Mouse (Mus musculus) thymus, adult 2 months (tissue): ENCODE measurements around the gene Mfsd10.

Experiments used
- CTCF ChIP-seq: fragments of 200-500 bp; IDR thresholded peaks from 2 replicates; pipeline ENCODE4 v1.5.1; 2012; ENCODE audit warnings: mild to moderate bottlenecking, control low read depth, low read length, moderate library complexity, borderline replicate concordance; ENCODE audit not compliant: control insufficient read depth, poor library complexity, insufficient read depth; ENCODE audit errors: extremely low read depth
- POLR2A ChIP-seq: fragments of 200-500 bp; IDR thresholded peaks from 2 replicates; pipeline ENCODE4 v1.6.1; 2012; ENCODE audit warnings: mild to moderate bottlenecking, low read length, control low read depth, moderate library complexity; ENCODE audit not compliant: control insufficient read depth, poor library complexity, insufficient read depth; ENCODE audit errors: extremely low read depth

- TF ChIP-seq CTCF (no peak), POLR2A (no peak)
Observed at GRCm38 (mm10) chr5:34661909-34662308, 24.9 kb upstream of the Mfsd10 start.
